Mouse (Mus musculus) layer of hippocampus, postnatal 36 days (tissue): ENCODE measurements at regions not wholly inside any gene's neighbourhood (a gene's known extent, or its start where the extent isn't known, plus 50 kb on each side); places are given as distances from the start of the nearest gene placed in this dataset.
A peak's percentile ranks its signal among the peaks of the same experiment; 100 is the strongest.

Experiments
- DNase-seq, 2 experiments: peaks; one replicate each; pipeline ENCODE4 v3.0.0; 2022

DNA sequence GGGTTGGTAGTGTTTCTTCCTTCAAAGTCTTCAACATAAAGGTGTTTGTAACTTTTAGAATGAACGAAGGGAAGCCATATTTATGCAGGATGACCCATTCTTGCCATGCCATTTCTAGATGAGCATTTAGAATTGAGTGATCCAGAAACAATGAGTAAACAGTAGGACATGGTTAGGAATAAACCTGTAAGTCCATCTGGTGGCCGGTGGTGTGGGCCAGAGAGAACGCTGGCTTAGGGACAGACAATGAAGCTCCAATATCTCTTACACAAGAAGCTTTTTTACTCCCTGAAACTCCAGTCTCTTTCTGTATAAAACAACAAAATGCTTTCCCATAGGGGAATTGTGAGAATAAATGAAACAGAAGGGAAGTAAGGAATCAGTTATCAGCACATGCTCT is 296.9 kb upstream of the Clnk start:
- no peak for DNase-seq

DNA sequence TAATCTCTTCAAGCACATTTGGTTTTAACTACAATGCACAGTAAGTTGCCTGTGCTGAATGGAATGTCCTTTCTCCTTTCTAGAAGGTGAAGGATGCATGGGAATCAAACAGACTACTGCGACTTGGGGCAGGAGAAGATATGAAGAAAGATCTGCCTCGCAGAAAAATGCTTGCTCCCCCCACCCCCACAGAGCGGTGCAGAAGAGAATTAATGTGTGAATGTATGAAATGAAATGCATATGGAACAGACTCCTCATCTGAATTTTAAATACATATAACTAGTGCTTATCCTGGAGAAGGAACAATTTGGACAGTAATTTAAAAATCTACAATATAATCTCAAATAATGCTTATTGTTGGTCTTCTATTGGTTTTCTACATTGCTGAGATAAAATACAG is 283.0 kb upstream of the Clnk start:
- no peak for DNase-seq

DNA sequence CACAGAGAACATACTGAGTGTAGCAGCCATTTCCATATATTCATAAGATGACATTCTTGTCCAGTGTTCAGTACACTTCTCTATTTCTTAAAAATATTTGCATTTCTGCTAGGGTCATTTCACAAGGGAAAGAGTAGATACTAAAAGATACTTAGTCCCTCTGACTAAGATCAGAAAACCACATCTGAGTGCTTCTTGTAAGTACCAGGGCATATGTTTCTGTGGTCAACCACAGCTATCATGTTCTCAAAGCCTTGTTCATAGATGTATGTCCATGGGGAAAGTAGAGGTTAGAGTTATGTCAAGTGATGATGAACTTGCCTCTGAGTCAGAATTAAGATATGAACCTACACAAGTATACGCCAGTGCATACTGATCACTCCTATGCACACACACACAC is 279.2 kb upstream of the Clnk start:
- DNase-seq: no peak

DNA sequence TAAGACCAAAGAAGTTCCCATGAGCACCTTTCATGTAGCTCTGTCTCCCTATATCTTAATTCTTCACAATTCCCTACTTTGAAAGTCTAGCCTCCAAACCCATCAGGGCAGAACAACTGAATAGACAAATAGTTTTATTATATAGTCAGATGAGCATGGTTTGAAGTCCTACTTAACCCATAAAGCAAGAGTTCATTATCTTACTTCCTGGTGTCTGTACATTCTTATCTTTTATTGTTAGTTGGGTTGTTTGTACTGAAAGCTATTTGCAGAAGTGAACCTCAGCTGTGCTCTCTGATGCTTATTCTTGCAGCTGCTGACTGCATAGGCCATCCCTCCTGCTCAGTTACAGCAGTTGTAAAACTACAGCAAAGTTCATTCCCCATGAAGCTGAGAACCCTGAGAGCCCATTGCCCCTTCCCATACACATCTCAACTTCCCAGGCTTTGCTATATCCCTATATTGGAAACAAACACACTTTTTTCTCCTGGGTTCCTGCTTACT is 276.7 kb upstream of the Clnk start:
- DNase-seq: no peak

DNA sequence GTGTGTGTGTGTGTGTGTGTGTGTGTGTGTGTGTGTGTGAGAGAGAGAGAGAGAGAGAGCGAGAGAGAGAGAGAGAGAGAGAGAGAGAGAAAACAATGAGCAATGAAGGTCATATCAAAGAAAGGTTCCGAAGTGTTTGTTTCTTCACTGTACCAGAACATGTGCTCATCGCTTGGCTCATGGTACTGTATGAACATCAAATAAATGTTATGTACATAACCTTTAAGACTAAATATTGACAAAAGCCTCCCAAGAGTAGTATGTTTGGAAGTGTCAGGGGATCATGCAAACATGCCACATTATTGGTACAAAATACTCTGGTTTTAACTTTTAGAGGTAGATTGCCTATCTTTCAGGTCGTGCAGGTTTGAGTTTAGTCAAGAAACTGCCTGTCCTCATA is 275.3 kb upstream of the Clnk start:
- DNase-seq: no peak

DNA sequence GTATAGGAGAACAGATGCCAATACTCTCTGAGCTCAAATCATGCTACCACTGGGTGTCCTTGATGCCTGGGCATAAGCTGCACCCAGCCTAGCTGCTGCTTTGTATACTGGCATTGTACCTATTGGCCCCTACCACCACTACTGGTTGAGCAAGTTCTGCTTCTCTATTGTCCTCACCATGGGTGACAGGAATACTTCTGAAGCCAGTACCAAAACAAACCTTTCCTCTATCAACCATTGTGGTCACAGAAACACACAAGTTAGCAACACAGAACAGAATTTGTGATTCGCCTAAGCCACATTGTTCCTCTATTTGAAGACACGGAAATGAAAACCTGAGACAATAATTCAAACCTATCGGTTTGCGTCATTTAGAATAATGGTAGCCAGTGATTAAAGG is 274.3 kb upstream of the Clnk start:
- DNase-seq: no peak

DNA sequence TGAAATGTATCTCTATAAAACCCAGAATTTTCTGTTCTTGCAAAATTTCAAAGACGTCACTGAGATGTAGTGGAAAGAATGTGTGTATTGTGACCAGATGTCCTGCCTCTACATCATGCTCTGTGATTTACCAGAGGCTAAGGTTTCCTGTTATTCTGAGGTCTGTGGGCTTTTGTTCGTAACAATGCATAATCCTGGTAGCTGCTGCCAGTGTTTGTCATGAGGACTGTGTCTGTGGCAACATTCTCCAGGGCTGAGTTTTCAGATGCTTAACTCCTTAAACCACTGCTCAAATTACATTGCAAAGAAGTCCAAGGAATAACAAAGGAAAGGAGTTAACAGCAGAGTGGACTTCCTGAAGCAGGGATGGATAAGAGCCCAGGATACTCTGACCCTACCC is 269.0 kb upstream of the Clnk start:
- no peak for DNase-seq

DNA sequence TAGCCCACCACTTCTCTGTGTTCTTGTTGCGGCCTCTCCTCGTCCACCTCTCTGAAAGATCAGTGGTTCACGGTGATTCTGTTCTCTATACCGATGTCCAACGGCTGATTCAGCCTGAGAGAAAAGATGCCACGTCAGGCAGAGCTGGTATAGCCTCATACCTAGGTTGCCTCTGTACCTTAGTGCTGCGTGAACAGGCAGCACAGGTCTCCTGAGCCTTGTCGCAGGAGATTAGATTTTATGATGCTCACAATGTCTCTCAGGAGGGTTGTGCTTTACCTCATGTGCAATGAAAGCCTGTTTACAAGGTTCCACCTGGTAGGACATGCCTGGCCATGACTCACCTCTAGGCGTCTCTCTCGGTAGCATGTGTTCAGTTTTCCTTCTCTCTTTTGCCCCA is 267.6 kb upstream of the Clnk start:
- no peak for DNase-seq

DNA sequence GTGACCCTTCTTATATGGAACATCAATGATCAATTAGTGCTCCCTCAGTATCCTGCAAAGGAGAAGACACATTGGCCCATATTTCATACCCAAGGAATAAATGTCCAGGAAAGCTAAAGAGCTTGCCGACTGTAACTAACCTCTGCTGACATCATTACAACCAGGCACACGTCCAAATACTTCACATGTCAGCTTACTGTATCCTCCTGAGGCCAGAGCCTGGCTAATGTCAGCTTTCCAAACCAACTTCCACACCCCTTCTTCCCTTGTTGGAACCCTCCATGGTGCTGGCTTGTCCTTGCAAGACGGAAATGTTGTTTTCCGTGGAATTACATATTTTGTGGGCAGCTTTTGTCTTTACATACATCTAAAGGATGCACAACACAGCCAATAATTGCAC is 267.0 kb upstream of the Clnk start:
- DNase-seq: no peak

DNA sequence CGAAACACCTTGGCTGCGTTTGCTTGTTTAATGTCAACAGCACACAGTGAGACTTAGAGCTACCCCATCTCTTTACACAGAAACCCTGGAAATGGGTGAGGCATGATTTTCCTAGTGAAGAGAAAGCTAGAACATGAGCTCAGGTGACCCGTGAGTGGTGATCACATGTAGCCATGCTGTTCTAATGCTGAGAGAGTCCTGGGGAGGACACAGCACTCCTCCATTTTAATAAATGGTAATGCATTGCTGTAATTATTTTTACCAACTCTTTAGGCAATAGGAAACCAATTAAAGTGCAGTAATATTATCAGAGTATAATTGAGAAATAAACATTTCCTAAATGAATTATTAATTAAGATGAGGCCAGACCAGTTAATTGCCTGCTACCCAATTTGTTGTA is 261.8 kb upstream of the Clnk start:
- DNase-seq: no peak

DNA sequence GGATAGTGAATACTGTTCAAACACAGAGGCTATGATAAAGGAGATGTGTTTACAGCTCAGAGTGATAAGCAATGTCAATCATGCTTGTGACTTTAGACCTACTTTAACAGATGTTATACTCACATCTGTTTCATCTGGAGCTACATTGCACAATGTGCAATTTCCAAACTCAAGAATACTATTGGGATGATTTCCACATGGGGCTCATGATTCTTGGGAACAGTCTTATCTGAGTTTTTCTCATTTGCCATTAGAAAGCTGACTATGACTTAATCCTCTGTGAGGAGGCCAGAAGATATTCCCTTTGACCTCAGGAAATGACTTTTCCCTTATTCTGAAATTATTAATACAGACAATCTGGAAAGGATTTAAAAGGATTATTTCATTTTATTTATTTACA is 252.3 kb upstream of the Clnk start:
- DNase-seq: no peak

DNA sequence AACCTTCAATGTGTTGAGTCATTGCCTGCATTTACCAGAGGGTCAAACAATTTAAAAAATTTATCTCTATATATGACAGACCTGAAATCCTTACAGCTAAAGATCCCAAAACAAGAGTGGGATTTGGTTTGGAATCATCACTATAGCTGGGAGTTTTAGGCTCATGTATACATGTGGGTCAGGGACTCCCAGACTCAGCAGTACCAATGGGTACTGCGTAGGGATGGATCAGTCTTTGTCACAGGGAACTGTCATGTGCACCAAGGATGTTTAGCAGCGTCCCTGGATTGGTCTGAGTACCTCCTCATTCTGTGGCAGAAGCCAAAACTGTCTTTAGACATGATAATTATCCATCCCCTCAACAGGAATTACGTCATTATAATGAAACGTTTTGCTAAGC is 250.2 kb upstream of the Clnk start:
- DNase-seq: no peak

DNA sequence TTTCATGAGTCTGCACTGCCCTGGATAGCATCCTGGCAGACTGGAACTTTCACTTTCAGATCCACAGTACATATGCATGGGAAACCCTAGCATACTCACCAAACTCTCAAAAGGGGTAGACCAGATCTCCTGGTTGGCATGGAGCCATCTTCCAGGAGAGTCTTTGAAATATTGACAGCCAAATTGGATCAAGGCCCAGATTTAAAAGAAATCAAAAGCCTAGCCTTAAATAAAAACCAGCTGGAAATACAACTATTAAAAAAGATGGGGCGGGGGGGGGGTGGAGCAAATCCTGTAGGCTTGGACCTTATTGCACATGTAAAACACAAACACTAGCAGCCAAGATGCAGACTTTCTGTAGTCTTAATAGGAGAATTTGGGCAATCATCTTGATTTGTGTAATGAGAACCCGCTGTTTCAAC is 249.7 kb upstream of the Clnk start:
- no peak for DNase-seq

DNA sequence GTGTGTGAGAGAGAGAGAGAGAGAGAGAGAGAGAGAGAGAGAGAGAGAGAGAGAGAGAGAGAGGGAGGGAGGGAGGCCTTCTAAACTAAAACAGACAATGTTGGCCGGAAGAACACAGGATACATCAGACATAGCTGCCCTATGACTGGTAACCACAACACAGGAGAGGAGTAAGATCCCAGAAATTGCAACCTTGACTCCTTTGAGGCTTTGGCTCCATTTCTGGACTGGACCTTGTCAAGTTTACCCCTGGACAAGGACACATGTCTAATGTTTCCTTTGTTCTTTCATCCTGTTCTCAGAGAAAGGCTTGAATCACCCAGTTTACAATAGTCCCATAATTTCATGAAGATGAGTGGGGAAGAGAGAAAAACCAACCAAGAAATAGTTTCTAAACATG is 233.7 kb upstream of the Clnk start:
- DNase-seq: no peak

DNA sequence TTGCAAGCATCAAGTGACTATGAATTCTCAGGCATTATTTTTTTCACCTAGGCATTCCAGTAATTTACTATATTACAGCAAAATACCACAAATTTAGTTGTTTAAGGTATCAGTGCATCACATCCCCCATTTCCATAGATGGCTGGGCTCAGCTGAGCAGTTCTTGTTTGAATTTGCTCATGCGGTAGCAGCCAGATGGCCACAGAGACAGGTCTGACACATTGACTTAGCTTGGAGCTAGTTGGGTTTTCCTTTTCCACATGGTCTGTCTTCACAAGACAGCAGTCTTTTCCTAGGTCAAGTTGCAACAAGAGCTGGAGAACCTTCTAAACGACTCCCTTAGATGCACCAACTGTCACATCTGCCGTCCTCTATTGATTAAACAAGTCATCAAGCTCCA is 232.9 kb upstream of the Clnk start:
- no peak for DNase-seq

DNA sequence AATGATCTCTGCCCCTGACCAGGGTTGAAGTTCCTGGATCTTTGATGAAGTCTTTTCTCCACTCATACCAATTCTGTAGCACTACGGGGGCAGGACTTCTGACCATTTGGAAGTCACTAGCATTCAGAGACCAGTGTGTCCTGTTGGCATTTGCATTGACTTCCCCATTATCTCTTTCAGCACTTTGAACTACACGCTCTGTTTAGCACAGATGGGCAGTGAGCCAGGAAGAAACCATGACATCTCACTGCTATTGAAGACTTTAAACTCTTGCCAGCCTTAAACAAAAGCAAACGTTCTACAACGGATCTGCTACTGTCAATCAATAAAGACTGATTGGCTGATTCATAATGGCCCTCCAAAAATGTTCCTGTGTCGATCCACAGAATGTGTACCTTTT is 222.5 kb upstream of the Clnk start:
- no peak for DNase-seq

DNA sequence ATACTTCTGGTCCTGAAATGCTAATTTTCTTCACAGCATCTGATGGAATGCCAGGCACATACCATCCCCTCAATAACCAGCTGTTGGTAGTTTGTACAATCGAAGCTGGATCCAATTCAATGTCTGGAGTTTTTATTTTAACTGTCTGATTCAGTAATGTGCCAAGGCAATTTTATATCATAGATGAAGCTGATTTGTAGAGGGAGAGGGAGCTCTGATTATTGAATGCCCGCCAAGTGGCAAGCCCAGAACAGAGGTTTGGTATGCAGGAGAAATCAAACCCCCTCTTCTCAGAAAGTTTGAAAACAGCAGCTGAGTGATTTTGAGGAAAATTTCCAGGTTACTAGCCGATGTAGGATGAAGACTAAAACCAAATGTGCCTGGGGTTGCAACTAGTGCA is 218.3 kb upstream of the Clnk start:
- no peak for DNase-seq

DNA sequence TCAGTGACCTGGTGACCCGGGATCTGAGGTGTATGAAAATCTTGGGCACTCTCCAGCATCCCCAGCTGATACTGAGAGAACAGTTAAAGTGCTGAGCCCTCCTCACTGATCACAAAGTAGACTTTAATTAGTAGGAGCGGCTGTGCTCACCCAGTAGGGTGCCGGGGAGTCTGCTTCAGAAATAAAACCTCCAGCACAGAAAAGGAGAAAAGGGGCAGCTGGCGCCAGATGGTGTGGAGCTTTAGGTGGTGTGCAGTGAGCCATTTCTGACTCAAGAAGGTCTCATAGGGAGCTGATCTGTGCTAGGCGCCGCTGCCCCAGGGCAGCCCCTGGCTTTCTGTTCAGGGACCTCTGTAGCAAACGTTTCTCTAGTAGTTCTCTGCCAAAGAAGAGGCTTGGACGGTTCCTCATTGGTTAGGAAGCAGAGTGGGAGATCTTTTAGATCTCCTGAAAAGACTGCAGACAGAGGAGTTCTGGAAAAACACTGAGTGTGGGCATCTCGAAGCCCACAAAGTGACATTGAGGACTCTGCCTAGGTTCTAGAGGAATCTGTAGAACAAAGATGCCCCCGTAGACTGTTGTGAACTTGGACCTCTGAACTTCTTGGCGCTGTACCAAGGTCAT is 200.1 kb upstream of the Clnk start:
- DNase-seq: no peak

DNA sequence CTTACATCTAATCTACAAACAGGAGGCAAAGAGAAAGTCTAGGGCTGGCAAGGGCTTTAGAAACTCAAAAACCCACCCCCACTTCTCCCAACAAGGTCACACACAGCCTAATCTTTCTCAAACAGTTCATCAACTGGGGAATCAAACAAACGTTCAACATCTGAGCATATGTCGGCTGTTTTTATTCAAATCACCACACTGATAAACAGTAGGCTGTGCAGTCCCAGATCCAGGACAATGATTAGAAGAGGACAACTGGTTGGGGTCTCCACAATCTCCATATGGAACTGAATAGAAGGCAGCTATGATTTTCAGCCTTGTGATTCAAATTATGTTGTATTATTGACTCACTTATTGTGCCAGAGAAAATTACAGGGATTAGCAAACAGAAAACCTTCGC is 193.1 kb upstream of the Clnk start:
- no peak for DNase-seq

DNA sequence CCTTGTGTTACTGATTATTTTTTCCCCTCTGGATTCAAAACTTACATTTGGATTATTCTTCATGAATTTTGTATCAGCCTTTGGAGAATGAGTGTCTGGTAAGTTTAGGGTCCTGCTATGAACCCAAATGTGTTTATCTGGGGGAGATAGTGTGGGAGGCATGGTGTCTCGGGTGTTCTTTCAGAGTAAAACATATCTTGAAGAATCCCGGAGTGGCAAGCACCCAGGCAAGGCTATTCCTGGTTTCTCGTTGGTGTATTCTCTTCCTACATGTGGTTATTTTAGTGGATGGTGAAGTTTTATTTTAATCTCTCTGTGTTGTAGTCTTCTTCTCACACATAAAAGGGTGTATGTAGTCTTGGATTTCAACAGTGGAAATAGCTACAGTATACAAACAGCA is 186.4 kb upstream of the Clnk start:
- DNase-seq: no peak

DNA sequence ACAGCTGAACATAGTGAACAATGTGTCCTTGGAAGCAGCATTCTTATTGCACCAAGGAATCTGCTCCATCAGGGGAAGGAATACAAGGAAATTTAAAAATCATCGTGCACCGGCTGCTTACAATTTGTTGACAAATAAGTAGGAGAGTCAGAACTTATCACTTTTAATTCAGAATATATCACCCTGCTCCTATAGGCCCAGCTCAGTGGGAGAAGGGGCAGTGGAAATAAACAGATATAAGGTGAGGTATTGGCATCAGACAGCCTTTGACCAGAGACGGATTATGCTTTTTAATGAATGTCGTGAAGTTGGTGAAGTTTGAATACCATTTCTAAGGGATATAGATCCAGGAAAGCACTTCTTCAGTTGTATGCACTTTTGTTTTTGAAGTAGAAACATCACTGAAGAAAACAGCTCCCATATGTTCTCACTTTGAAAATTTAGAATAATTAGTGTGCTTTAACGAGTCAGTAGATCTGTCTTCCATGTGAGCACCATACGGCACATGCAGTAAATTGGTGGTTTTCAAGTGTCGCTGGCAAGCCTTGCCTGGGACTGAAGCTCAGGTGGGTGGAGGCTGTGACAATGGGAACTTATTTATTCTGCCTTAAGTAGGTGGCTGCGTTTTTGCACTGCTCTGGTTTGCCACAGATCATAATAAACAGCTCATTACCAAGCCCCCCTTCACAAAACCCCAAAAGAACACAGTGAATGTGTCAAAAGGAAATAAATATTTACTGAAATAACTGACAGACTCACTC is 176.1 kb upstream of the Clnk start:
- peak; percentile 49 to 60 for DNase-seq

DNA sequence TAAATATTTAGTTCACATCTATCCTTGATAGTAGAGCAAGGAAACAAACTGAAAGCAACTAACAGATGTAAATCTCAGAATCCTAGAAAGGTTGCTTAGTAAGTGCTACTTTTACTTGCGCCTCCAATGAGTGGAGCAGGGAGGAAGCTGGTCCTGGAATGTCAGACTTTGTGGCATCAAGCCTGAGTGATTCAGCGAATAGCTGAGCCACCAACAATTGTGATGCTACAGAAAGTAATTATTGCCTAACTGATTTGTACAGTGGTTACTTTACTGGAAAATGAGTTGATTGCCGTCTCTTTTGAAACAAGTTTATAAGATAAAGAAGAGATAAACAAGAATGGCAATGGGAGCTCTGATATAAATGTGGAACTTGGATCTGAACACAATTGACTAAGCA is 173.9 kb upstream of the Clnk start:
- DNase-seq: no peak

DNA sequence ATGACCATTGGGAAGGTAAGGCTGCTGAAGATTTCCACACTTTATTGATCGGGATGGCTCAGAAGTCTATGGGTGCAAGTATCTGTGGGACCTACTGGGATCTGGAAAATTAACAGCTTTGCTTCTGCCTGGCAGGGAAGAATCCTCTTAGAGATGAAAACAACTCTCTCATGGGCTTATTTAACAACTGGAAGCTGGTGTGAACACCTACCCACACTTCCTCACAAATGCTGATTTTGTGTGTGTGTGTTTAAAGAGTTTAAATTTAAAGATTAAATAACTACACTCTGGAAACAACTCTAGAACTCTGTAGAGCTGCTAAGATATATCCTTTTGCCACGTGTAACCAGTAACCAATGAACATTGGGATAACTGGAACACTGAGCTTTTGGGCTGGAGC is 172.5 kb upstream of the Clnk start:
- no peak for DNase-seq

DNA sequence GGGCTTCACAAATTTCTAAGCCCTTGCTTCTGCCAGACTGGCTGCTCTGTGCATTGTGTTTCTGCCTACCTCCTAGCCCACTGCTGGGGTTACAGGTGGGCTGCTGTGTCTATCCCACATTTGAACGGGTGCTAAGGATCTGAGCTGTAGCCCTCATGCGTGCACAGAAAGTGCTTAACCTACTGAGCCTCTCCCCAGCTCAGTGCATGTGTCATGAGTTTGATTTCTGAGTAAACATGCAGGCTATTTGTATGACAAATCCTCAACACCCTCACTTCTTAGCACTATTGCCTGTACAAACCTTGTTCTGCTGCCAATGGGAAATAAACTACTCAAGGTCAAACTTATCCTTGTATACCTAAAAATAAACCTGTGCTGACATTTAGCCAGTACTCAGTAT is 163.9 kb upstream of the Clnk start:
- no peak for DNase-seq

DNA sequence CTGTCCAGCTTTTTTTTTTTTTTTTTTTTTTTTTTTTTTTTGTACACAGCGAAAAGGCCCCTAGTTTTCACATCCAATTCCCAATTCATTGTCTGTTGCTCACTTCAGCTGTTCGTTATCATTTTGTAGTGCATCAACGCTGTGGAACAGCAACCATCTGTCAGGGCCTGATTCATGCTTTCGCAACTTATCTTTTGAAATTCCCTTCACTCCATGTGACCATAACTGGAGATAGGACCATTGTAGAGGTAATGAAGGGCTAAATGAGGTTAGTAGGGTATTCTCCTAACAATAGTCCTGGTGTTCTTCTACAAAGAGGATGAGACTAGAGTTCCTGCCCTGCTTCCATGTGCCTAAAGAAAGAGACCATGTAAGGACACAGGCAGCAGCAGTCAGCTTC is 146.6 kb upstream of the Clnk start:
- peak; percentile 11 to 12 for DNase-seq
